Mouse (Mus musculus) activated CD4-positive, CD25-positive, alpha-beta regulatory T cell, adult 9 weeks (primary cell): ENCODE measurements around the gene Enkd1. TPM values are rescaled to one million over a fixed set of nuclear protein-coding genes. Genes with fewer than 3 reads are reported as not detected.

Source experiments
- polyA plus RNA-seq: library from polyadenylated mRNA; unstranded; fragments of 100-300 nt; shearing (Covaris generic); gene quantifications from one replicate; pipeline ENCODE4 v1.2.1, GENCODE M21; 2017

Gene Enkd1
- polyA plus RNA-seq: 3.5 TPM

DNA sequence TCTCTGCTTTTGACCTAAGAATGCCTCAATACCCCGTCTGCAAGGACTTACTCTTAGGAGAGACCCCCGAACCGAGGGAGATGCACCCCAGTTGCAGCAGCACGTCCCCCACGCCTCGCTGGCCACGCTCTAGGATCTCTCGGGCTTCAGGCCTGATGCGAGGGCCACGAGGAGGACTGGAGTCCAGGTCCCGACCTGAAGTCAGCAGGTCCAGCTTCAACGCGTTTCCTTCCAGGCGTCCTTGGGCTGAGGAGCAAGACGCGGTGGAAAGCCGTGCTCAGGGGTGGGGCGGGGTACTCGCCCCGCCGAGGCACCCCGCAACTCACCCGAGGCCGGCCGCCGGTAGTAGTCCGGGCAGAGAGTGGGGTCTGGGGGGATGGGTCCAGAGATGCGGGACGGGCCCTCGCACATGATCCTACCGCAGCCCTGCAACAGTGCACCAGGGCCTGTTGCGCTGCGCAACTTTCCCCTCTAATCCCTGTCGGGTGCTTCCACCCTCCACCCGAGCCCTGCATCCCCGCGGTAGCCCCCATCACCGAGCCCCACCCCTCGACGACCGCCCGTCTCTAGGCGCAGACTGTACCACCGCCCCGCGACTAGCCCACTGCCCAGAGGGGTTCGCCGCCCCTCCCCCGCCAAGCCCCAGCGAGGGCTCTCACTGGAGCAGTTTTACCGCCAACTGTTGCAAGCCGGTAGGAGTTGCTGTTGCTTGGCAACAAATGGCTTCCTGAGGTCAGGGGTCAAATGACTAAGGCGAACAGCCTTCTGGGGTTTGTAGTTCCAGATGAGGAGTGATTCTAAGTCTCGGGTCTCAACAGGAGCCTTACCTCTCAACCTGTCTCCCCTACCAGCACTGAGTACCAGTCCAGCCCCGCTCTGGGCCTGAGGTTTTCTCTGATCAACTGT lies at the start of gene Enkd1, which contains the start of gene 4933405L10Rik:
Gene Enkd1, minus strand, starts transcription at position 713 of the 906 bp plus-strand sequence.
Gene 4933405L10Rik, plus strand, starts transcription at position 158 of the 906 bp plus-strand sequence.

DNA sequence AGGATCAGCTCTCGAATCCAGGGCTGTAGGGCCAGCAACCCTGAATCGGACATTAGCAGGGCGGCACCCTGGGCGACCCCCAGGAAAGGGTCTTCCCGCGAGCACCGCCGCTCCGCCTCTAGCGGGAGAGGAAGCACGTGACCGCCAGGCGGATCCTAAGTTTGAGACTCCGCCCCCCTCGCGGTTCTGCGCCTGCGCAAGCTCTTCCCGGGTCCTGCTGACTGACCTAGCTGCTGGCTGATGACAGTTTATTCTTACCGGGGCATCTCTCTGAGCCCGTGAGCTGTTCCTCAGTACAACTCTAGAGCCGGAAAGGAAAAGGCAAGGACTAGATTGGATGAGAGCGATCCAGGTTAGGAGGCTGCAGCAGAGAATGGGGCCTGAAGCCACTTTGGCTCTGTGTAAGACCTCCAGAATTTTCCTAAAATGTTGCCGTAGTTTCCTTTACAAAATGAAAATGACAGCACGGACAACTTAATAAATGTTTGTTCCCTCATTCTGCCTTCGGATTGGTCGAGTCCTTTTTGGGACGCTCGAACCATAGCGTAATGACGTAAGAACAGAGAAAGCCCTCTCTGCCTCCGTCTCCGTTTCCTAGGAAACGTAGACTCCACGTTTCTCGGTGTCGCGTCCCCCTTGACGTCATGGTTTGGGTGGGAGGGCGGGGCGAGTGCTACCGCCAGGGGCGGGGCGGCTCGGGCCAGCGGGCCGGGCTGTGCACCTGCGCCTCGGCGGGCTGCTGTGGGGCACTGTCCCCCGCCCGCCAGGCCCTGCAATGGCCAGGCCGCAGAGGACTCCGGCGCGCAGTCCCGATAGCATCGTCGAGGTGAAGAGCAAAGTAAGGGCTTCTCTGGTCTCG lies 6.8 kb downstream of the Enkd1 start, which contains the start of the genes Acd and Pard6a:
Gene Acd, minus strand, starts transcription at position 137 of the 859 bp plus-strand sequence.
Gene Pard6a, plus strand, starts transcription at position 183 of the 859 bp plus-strand sequence.

GRCm38 (mm10) chr8:105685796-105686308 lies 22.2 kb downstream of the Enkd1 start, which contains the start of gene Carmil2:
Carmil2 (plus strand) TSS chr8:105686274.

Other genes with a start within 250 kb of the Enkd1 start
- gene Tppp3, start 236.7 kb downstream of the Enkd1 start, polyA plus RNA-seq: 1.3 TPM
- 2.2 TPM for gene Zdhhc1, start 211.3 kb downstream of the Enkd1 start, polyA plus RNA-seq
- gene Hsd11b2, start 189.5 kb downstream of the Enkd1 start, polyA plus RNA-seq: not detected
- gene Atp6v0d1, start 142.2 kb downstream of the Enkd1 start, polyA plus RNA-seq: 48.8 TPM
- gene Ripor1, start 103.0 kb downstream of the Enkd1 start, polyA plus RNA-seq: 15.5 TPM
- 38.0 TPM for gene Ctcf, start 71.6 kb downstream of the Enkd1 start, polyA plus RNA-seq
- 3.3 TPM for gene Agrp, start 70.8 kb downstream of the Enkd1 start, polyA plus RNA-seq
- 18.9 TPM for gene Carmil2, start 21.9 kb downstream of the Enkd1 start, polyA plus RNA-seq
- 72.4 TPM for gene Acd, start 7.1 kb downstream of the Enkd1 start, polyA plus RNA-seq
- 10.7 TPM for gene Pard6a, start 7.1 kb downstream of the Enkd1 start, polyA plus RNA-seq
- not detected for gene 4933405L10Rik, start 555 bp downstream of the Enkd1 start, polyA plus RNA-seq
- 4.7 TPM for gene Gfod2, start 50.5 kb upstream of the Enkd1 start, polyA plus RNA-seq
- 31.2 TPM for gene Ranbp10, start 119.1 kb upstream of the Enkd1 start, polyA plus RNA-seq
- gene Tsnaxip1, start 119.5 kb upstream of the Enkd1 start, polyA plus RNA-seq: 0.13 TPM
- 17.1 TPM for gene Cenpt, start 145.1 kb upstream of the Enkd1 start, polyA plus RNA-seq
- gene Thap11, start 146.9 kb upstream of the Enkd1 start, polyA plus RNA-seq: 11.7 TPM
- gene Nutf2, start 152.4 kb upstream of the Enkd1 start, polyA plus RNA-seq: 7.7 TPM
- 98.0 TPM for gene Edc4, start 172.7 kb upstream of the Enkd1 start, polyA plus RNA-seq
- 2.5 TPM for gene Nrn1l, start 185.4 kb upstream of the Enkd1 start, polyA plus RNA-seq
- 29.3 TPM for gene Pskh1, start 192.2 kb upstream of the Enkd1 start, polyA plus RNA-seq
- gene Ctrl, start 225.7 kb upstream of the Enkd1 start, polyA plus RNA-seq: 3.4 TPM
- 546 TPM for gene Psmb10, start 230.2 kb upstream of the Enkd1 start, polyA plus RNA-seq
- 0.82 TPM for gene Lcat, start 235.2 kb upstream of the Enkd1 start, polyA plus RNA-seq